Mouse (Mus musculus) MEL (cell line): ENCODE data around the gene Slc35c1.

ENCODE experiments used
- CHD2 ChIP-seq: IDR thresholded peaks from 2 replicates; pipeline ENCODE4 v1.6.1; 2011; ENCODE audit warnings: low read length, improper control_type of control experiment
- CTCF ChIP-seq, 3 experiments: IDR thresholded peaks in 2 of 3; conservative IDR thresholded peaks in 1 of 3; 2 replicates each; pipeline ENCODE4 v1.5.1; 2011 to 2012; ENCODE audit warnings: low read length in 3 of 3, low read depth in 2 of 3, mild to moderate bottlenecking in 2 of 3, improper control_type of control experiment in 1 of 3, inconsistent platforms in 1 of 3, mixed read lengths in 1 of 3, moderate library complexity in 1 of 3; ENCODE audit not compliant: control insufficient read depth in 1 of 3, insufficient read depth in 1 of 3, poor library complexity in 1 of 3, severe bottlenecking in 1 of 3
- E2F4 ChIP-seq: IDR thresholded peaks from 2 replicates; pipeline ENCODE4 v1.6.1; 2011; ENCODE audit warnings: low read depth, low read length, improper control_type of control experiment, borderline replicate concordance
- EP300 ChIP-seq, 2 experiments: IDR thresholded peaks; 2 replicates each; pipeline ENCODE4 v1.6.1; 2011; ENCODE audit warnings: improper control_type of control experiment in 2 of 2, low read length in 2 of 2, low read depth in 1 of 2, mild to moderate bottlenecking in 1 of 2
- MAX ChIP-seq: IDR thresholded peaks from 2 replicates; pipeline ENCODE4 v1.6.1; 2011; ENCODE audit warnings: low read length, improper control_type of control experiment
- POLR2A ChIP-seq, 2 experiments: IDR thresholded peaks; 2 replicates each; pipeline ENCODE4 v1.6.1; 2011 to 2012; ENCODE audit warnings: low read length in 2 of 2, mild to moderate bottlenecking in 2 of 2, control low read depth in 1 of 2, improper control_type of control experiment in 1 of 2, low read depth in 1 of 2, moderate library complexity in 1 of 2; ENCODE audit not compliant: control insufficient read depth in 1 of 2, insufficient read depth in 1 of 2, poor library complexity in 1 of 2
- RAD21 ChIP-seq: IDR thresholded peaks from 2 replicates; pipeline ENCODE4 v1.6.1; 2011; ENCODE audit warnings: mild to moderate bottlenecking, low read depth, low read length, improper control_type of control experiment
- RCOR1 ChIP-seq: IDR thresholded peaks from 2 replicates; pipeline ENCODE4 v1.6.1; 2012; ENCODE audit warnings: low read depth, mild to moderate bottlenecking, inconsistent platforms, low read length, improper control_type of control experiment
- TCF12 ChIP-seq: IDR thresholded peaks from 2 replicates; pipeline ENCODE4 v1.6.1; 2014; ENCODE audit warnings: low read depth, mild to moderate bottlenecking, inconsistent platforms, low read length, improper control_type of control experiment, moderate library complexity
- USF1 ChIP-seq: IDR thresholded peaks from 2 replicates; pipeline ENCODE4 v1.6.1; 2014; ENCODE audit warnings: low read depth, mild to moderate bottlenecking, inconsistent platforms, low read length, improper control_type of control experiment, moderate library complexity
- ZC3H11A ChIP-seq: IDR thresholded peaks from 2 replicates; pipeline ENCODE4 v1.6.1; 2012; ENCODE audit warnings: low read depth, mild to moderate bottlenecking, inconsistent platforms, low read length, improper control_type of control experiment
- ZMIZ1 ChIP-seq: IDR thresholded peaks from 2 replicates; pipeline ENCODE4 v1.6.1; 2012; ENCODE audit warnings: low read depth, mild to moderate bottlenecking, inconsistent platforms, low read length, improper control_type of control experiment, moderate library complexity
- ZNF384 ChIP-seq: IDR thresholded peaks from 2 replicates; pipeline ENCODE4 v1.6.1; 2012; ENCODE audit warnings: low read depth, mild to moderate bottlenecking, inconsistent platforms, low read length, improper control_type of control experiment

DNA sequence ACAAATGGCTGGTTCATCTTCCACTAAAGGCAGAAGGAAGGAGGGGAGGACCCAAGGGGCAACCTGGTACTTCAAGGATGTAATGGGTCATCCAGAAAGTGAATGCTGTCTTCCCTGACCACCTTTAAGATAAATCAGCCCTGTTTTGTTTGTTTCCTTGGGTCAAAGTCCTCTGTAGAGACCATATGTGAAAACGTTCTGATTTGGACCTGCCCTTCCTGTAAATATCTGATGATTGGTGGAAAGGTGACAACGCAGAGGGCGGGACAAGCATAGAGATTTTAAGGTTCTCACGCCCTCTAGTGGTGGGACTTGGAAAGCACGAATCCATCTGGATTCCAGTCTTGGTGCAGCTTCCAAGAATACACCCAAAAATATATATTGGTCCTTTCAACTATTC lies 22.5 kb downstream of the Slc35c1 start:
- TF ChIP-seq CTCF (IDR thresholded peaks at IDR 0.05 in 2 of 3, conservative IDR thresholded peaks at IDR 0.05 in 1 of 3; ENCODE audit: control insufficient read depth in 1 of 3, insufficient read depth in 1 of 3, low read depth in 2 of 3, low read length in 3 of 3, poor library complexity in 1 of 3, severe bottlenecking in 1 of 3) (peak; percentile 71 to 91 (median 86)), POLR2A (IDR thresholded peaks at IDR 0.05; ENCODE audit: control insufficient read depth in 1 of 2, insufficient read depth in 1 of 2, low read depth in 1 of 2, low read length in 2 of 2, poor library complexity in 1 of 2) (no peak), MAX (0 out of 2 replicates have a peak, but pooled peaks have one; percentile 14), ZNF384 (no peak), TCF12 (0 out of 2 replicates have a peak, but pooled peaks have one; percentile 25), USF1 (no peak), EP300 (IDR thresholded peaks at IDR 0.05; ENCODE audit: low read depth in 1 of 2, low read length in 2 of 2) (no peak), RAD21 (peak; percentile 85), ZC3H11A (peak; percentile 74), E2F4 (no peak), RCOR1 (0 out of 2 replicates have a peak, but pooled peaks have one; percentile 26), ZMIZ1 (no peak), CHD2 (no peak)
